Mouse (Mus musculus): ENCODE measurements around the gene Wnt3a. TPM values are rescaled to one million over a fixed set of nuclear protein-coding genes. Genes with fewer than 3 reads are reported as not detected.

The Wnt3a gene
- total and polyA plus RNA-seq, 2 experiments from 2014 or later = 0.16 TPM; not detected in 1

- peaks cover 9% of the 10 kb centered on the region for H3K4me1 ChIP-seq (ENCODE audit: insufficient read depth, low read length)
- TF ChIP-seq CTCF (IDR thresholded peaks at IDR 0.05) = peak; percentile 74
- no peak overlapping the region for H3K27ac ChIP-seq (ENCODE audit: low read depth, low read length)
- no peak overlapping the region for H3K9ac ChIP-seq (replicated peaks; ENCODE audit: low read length, poor library complexity, severe bottlenecking)
- DNase-seq (ENCODE audit: low spot score) (peak; percentile 59), ATAC-seq (ENCODE audit: low FRiP score) (no peak)
- 11% methylated on average over 7 of the region's 7 CpGs for WGBS
- no peak overlapping the region for H3K4me2 ChIP-seq (ENCODE audit: low read depth, low read length, poor library complexity, severe bottlenecking)
- no peak overlapping the region for H3K4me3 ChIP-seq (ENCODE audit: low read depth, low read length)
- no peaks in the 10 kb centered on the region for H3K9me3 ChIP-seq (ENCODE audit: low read length)
- no peaks in the 10 kb centered on the region for H3K27me3 ChIP-seq (ENCODE audit: insufficient read depth, low read length)
- H3K36me3 ChIP-seq (ENCODE audit: insufficient read depth, low read length) = no peaks in the 10 kb centered on the region
Observed at GRCm38 (mm10) chr11:59230144-59230760, 60.3 kb downstream of the Wnt3a start.

GRCm38 (mm10) chr11:59228122-59228953, 62.2 kb downstream of the Wnt3a start, which contains the start of gene Arf1:
Gene Arf1 (minus strand): TSS chr11:59228270.
- peak within 1 kb of the TSS; percentile 94 for H3K27ac ChIP-seq (ENCODE audit: low read depth, low read length)
- ATAC-seq (ENCODE audit: low FRiP score) (peak; percentile 96), DNase-seq (ENCODE audit: low spot score) (peak; percentile 97)
- H3K36me3 ChIP-seq (ENCODE audit: insufficient read depth, low read length) = no peaks in the 10 kb centered on the region
- WGBS = 5% methylated on average over 53 of the region's 59 CpGs
- H3K9ac ChIP-seq (replicated peaks; ENCODE audit: low read length, poor library complexity, severe bottlenecking) = peak within 1 kb of the TSS; percentile 98
- H3K27me3 ChIP-seq (ENCODE audit: insufficient read depth, low read length) = no peaks in the 10 kb centered on the region
- TF ChIP-seq CTCF (IDR thresholded peaks at IDR 0.05) = no peak; the same call in 1 of the 2 replicates
- H3K4me3 ChIP-seq (ENCODE audit: low read depth, low read length) = peak within 1 kb of the TSS; percentile 100
- H3K9me3 ChIP-seq (ENCODE audit: low read length) = no peaks in the 10 kb centered on the region
- H3K4me1 ChIP-seq (ENCODE audit: insufficient read depth, low read length) = peaks cover 15% of the 10 kb centered on the region
- H3K4me2 ChIP-seq (ENCODE audit: low read depth, low read length, poor library complexity, severe bottlenecking) = peak within 1 kb of the TSS; percentile 91

- peak; percentile 52 for DNase-seq (ENCODE audit: low spot score)
- Histone ChIP-seq H3K27me3 (ENCODE audit: insufficient read depth, low read length) (no peaks in the 10 kb centered on the region), H3K9ac (replicated peaks; ENCODE audit: low read length, poor library complexity, severe bottlenecking) (peak overlapping the region; percentile 98), H3K27ac (ENCODE audit: low read depth, low read length) (peak overlapping the region; percentile 94), H3K9me3 (ENCODE audit: low read length) (no peaks in the 10 kb centered on the region), H3K4me1 (ENCODE audit: insufficient read depth, low read length) (peaks cover 15% of the 10 kb centered on the region), H3K4me2 (ENCODE audit: low read depth, low read length, poor library complexity, severe bottlenecking) (peak overlapping the region; percentile 91), H3K4me3 (ENCODE audit: low read depth, low read length) (peak overlapping the region; percentile 100), H3K36me3 (ENCODE audit: insufficient read depth, low read length) (no peaks in the 10 kb centered on the region)
- ATAC-seq (ENCODE audit: low FRiP score) = peak; percentile 74
- under 1% methylated on average over 41 of the region's 51 CpGs for WGBS
- TF ChIP-seq CTCF (IDR thresholded peaks at IDR 0.05) = no peak
Observed at GRCm38 (mm10) chr11:59227604-59228121, 62.9 kb downstream of the Wnt3a start.

DNA sequence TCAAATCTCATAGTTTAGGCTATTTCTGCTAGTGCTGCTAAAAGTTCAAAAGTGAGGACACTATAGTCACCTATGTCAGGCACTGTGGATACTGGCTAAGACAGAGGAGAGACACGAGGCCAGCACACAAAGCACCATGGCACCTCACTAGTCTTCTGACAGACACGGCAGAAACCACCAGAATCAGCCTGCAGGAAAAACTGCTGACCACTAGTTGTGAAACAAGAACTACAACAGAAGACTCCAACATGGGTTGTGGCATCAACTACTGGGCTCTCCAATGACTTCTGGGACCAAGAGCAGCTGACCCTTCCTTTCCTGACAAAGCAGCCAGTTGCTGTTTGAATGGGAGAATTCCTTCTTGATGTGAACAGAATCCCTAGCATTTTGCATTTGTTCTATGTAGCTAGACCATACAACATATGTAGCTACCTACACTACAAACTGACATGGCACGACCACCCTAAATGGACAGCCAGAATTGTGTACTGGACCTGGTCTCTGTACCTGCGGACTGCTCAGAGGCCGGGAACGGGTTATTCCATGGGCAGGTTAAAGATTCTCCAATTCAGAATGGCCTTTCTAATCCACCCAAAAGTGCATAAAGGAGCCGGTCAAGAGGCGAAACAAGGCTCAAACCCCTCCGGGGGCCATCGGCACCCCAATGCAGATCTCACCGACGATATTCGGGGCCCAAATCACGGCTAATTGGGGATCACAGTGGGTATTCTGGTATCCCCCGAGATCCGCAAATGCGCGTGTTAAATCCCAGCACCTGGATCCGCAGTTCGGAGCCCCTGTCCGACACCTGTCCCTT, 63.6 kb downstream of the Wnt3a start:
- Histone ChIP-seq H3K4me1 (ENCODE audit: insufficient read depth, low read length) (peaks cover 15% of the 10 kb centered on the region), H3K4me3 (ENCODE audit: low read depth, low read length) (peak overlapping the region; percentile 100), H3K9ac (replicated peaks; ENCODE audit: low read length, poor library complexity, severe bottlenecking) (peak overlapping the region; percentile 98), H3K9me3 (ENCODE audit: low read length) (no peaks in the 10 kb centered on the region), H3K27me3 (ENCODE audit: insufficient read depth, low read length) (no peaks in the 10 kb centered on the region), H3K27ac (ENCODE audit: low read depth, low read length) (peak overlapping the region; percentile 94), H3K36me3 (ENCODE audit: insufficient read depth, low read length) (no peaks in the 10 kb centered on the region), H3K4me2 (ENCODE audit: low read depth, low read length, poor library complexity, severe bottlenecking) (peak overlapping the region; percentile 91)
- WGBS = 4% methylated on average over 21 of the region's 21 CpGs
- DNase-seq (ENCODE audit: low spot score) (no peak), ATAC-seq (ENCODE audit: low FRiP score) (no peak)
- TF ChIP-seq CTCF (IDR thresholded peaks at IDR 0.05) = 0 out of 2 replicates have a peak, but pooled peaks have one; percentile 13

DNA sequence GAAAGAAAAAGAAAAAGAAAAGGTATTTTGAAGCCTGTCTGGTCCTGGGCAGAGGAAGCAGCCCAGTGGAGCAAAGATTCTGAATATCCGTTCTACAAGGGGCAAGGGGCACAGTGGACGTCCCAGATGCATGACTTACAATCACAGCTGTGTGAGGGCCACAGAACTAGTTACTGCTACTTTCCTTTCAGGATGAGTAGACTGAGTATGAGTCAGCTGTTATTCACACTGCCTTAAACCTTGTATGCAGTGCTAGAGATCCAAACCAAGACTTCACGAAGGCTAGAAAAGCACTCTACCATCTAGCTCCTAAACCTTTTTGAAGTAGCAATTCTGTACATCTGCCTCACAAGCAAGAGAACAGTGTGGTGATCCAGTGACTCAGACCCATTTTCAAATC, 64.3 kb downstream of the Wnt3a start:
- H3K9me3 ChIP-seq (ENCODE audit: low read length) = no peaks in the 10 kb centered on the region
- ATAC-seq (ENCODE audit: low FRiP score) (no peak), DNase-seq (ENCODE audit: low spot score) (no peak)
- H3K4me2 ChIP-seq (ENCODE audit: low read depth, low read length, poor library complexity, severe bottlenecking) = peak overlapping the region; percentile 91
- no peaks in the 10 kb centered on the region for H3K27me3 ChIP-seq (ENCODE audit: insufficient read depth, low read length)
- no peak overlapping the region for H3K27ac ChIP-seq (ENCODE audit: low read depth, low read length)
- no peak for TF ChIP-seq CTCF (IDR thresholded peaks at IDR 0.05)
- peak overlapping the region; percentile 100 for H3K4me3 ChIP-seq (ENCODE audit: low read depth, low read length)
- H3K9ac ChIP-seq (replicated peaks; ENCODE audit: low read length, poor library complexity, severe bottlenecking) = peak overlapping the region; percentile 98; the same call in 1 of the 2 replicates
- 61% methylated on average over 3 of the region's 3 CpGs for WGBS
- H3K36me3 ChIP-seq (ENCODE audit: insufficient read depth, low read length) = no peaks in the 10 kb centered on the region
- H3K4me1 ChIP-seq (ENCODE audit: insufficient read depth, low read length) = peaks cover 15% of the 10 kb centered on the region
